Mouse (Mus musculus) liver, postnatal 0 days (tissue): ENCODE results near the gene Caprin2.

Experiments
- CTCF ChIP-seq: sonication (generic); IDR thresholded peaks from 2 replicates; pipeline ENCODE4 v1.5.1; 2016; ENCODE audit warnings: antibody characterized with exemption, low read depth
- EP300 ChIP-seq: IDR thresholded peaks from 2 replicates; pipeline ENCODE4 v1.6.1; 2016; ENCODE audit warnings: antibody characterized with exemption, low read depth, mild to moderate bottlenecking

DNA sequence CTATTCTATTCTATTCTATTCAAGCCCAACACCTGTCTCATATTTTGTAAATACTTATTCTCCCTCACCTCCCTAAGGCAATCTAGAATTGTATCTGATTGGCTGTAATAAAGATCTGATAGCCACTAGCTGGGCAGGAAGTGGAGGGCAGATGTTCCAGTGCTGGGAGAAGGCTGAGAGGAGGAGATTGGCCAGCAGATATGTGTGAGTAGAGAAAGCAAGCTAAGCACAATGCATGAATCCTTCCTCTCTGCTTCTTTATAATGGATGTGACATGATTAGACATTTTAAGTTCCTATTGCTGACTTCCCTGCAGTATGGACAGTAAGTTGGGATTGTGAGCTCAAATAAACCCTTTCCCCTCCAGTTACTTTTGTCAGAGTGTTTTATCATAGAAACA lies 57.6 kb downstream of the Caprin2 start:
- TF ChIP-seq CTCF: no peak
- no peak for TF ChIP-seq EP300
